Mouse (Mus musculus): ENCODE data around the gene Gsdma2. TPM values are rescaled to one million over a fixed set of nuclear protein-coding genes. Genes with fewer than 3 reads are reported as not detected.

The Gsdma2 gene
- polyA plus RNA-seq, 1 experiment from 2014 or later, result not detected

DNA sequence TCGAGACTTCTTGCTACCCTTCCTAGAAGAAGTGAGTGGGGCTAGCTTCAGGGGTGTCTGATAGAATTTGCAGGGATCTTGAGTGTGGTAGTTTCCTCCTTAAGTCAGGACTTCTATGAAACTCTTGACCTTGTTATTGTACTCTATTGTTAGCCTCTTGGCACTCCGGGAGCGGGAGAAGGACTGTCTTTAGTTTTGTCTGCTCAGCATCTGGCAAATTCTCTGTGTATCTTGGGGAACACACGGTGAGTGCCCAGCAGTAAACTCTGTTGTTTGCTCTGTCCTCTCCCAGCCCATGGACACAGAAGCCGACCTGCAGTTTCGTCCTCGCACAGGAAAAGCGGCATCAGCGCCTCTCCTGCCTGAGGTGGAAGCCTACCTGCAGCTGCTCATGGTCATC, 39.1 kb downstream of the Gsdma2 start:
- no peak overlapping the region for H3K4me3 ChIP-seq (ENCODE audit: low read depth, low read length)
- WGBS, result 93% methylated on average over 9 of the region's 9 CpGs
- H3K4me2 ChIP-seq (ENCODE audit: low read depth, low read length, severe bottlenecking), result no peak overlapping the region
- DNase-seq (ENCODE audit: low spot score) (no peak), ATAC-seq (replicated peaks; ENCODE audit: low FRiP score) (no peak)
- H3K27me3 ChIP-seq (ENCODE audit: control insufficient read depth, insufficient read depth, low read length), result no peaks in the 10 kb centered on the region
- peaks cover 5% of the 10 kb centered on the region; the same call in 1 of the 2 replicates for H3K4me1 ChIP-seq (replicated peaks; ENCODE audit: control insufficient read depth, insufficient read depth, low read length)
- no peak overlapping the region for H3K9ac ChIP-seq (ENCODE audit: low read length)
- H3K9me3 ChIP-seq (ENCODE audit: control insufficient read depth, low read length), result no peaks in the 10 kb centered on the region
- H3K27ac ChIP-seq (ENCODE audit: low read depth, low read length), result no peak overlapping the region
- peaks cover 2% of the 10 kb centered on the region; the same call in 1 of the 2 replicates for H3K36me3 ChIP-seq (ENCODE audit: control insufficient read depth, insufficient read depth, low read length)

DNA sequence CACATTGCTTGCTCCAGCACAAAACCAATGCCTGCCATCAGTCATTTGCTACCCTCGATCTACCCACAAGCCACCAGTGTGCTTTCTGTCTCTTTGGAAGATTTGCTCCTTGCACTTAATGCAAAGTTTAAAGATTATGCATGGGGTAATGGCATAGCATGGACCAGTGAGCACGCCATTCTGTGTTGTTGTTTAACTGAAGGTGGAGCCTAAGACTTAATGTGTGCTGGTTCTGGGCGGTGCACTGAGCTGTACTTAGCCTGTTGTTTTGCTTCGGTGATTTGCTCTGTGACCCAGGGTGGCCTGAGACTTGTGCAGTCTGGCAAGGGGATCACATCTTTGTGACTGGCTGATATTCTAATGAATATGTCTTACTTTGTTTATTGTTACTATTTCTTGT, 40.4 kb downstream of the Gsdma2 start:
- H3K9me3 ChIP-seq (ENCODE audit: control insufficient read depth, low read length), result no peaks in the 10 kb centered on the region
- no peak for DNase-seq (ENCODE audit: low spot score)
- 89% methylated on average over 4 of the region's 4 CpGs for WGBS

DNA sequence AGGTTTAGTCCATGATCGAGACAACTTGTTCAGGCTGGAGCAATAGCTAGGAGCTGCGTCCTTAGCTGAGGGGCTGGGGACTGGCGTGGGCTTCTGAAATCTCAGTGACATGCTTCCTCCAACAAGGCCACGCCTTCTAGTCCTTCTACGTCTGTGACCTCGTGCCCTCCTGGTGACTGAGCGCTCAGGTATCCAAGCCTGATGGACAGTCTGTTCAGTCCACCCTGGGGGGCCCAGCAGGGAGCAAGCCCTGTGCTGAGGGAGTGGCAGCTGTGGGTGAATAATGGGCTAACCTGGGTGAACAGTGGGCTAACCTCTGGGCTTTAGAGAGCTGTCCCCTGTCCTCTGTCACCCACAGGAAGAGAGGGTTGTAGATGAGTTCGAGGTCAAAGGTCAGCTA, 41.5 kb downstream of the Gsdma2 start:
- ATAC-seq (replicated peaks; ENCODE audit: low FRiP score) (no peak), DNase-seq (ENCODE audit: low spot score) (no peak)
- WGBS, result 96% methylated on average over 8 of the region's 8 CpGs
- H3K9ac ChIP-seq (ENCODE audit: low read length), result no peak overlapping the region
- peaks cover 11% of the 10 kb centered on the region for H3K36me3 ChIP-seq (ENCODE audit: control insufficient read depth, insufficient read depth, low read length)
- no peaks in the 10 kb centered on the region for H3K27me3 ChIP-seq (ENCODE audit: control insufficient read depth, insufficient read depth, low read length)
- peaks cover 5% of the 10 kb centered on the region; the same call in 1 of the 2 replicates for H3K4me1 ChIP-seq (replicated peaks; ENCODE audit: control insufficient read depth, insufficient read depth, low read length)
- H3K9me3 ChIP-seq (ENCODE audit: control insufficient read depth, low read length), result no peaks in the 10 kb centered on the region
- H3K4me3 ChIP-seq (ENCODE audit: low read depth, low read length), result no peak overlapping the region
- no peak overlapping the region for H3K4me2 ChIP-seq (ENCODE audit: low read depth, low read length, severe bottlenecking)
- H3K27ac ChIP-seq (ENCODE audit: low read depth, low read length), result no peak overlapping the region

More for the DNA sequence above, 40.4 kb downstream of the Gsdma2 start:
- no peak overlapping the region for H3K27ac ChIP-seq (ENCODE audit: low read depth, low read length)
- H3K9ac ChIP-seq (ENCODE audit: low read length), result no peak overlapping the region
- H3K4me3 ChIP-seq (ENCODE audit: low read depth, low read length), result no peak overlapping the region
- peaks cover 5% of the 10 kb centered on the region; the same call in 1 of the 2 replicates for H3K4me1 ChIP-seq (replicated peaks; ENCODE audit: control insufficient read depth, insufficient read depth, low read length)
- H3K4me2 ChIP-seq (ENCODE audit: low read depth, low read length, severe bottlenecking), result no peak overlapping the region
- H3K27me3 ChIP-seq (ENCODE audit: control insufficient read depth, insufficient read depth, low read length), result no peaks in the 10 kb centered on the region
- peaks cover 11% of the 10 kb centered on the region for H3K36me3 ChIP-seq (ENCODE audit: control insufficient read depth, insufficient read depth, low read length)
- no peak for ATAC-seq (replicated peaks; ENCODE audit: low FRiP score)

DNA sequence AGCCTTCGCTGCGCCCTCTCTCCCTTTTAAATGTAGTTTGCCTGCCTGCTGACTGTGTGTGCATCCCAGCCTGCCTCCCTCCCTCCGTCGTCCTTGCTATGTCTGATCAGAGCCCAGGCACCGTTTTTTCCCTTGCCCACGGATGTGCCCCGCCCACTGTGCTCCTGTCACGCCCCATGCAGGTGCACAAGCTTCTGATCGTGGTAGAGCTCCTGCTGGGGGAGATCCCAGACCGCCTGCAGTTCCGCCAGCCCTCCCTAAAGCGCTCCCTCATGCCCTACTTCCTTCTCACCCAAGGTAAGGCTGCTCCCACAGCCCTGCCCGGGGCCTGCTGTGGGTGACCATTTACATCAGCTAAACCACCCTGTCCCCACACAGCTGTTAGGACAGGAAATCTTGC, 46.6 kb downstream of the Gsdma2 start:
- H3K9me3 ChIP-seq (ENCODE audit: control insufficient read depth, low read length), result no peaks in the 10 kb centered on the region
- H3K27ac ChIP-seq (ENCODE audit: low read depth, low read length), result no peak overlapping the region
- H3K36me3 ChIP-seq (ENCODE audit: control insufficient read depth, insufficient read depth, low read length), result peaks cover 27% of the 10 kb centered on the region
- H3K4me2 ChIP-seq (ENCODE audit: low read depth, low read length, severe bottlenecking), result no peak overlapping the region
- ATAC-seq (replicated peaks; ENCODE audit: low FRiP score), result no peak
- no peak overlapping the region for H3K4me3 ChIP-seq (ENCODE audit: low read depth, low read length)
- H3K27me3 ChIP-seq (ENCODE audit: control insufficient read depth, insufficient read depth, low read length), result no peaks in the 10 kb centered on the region
- H3K9ac ChIP-seq (ENCODE audit: low read length), result no peak overlapping the region
- DNase-seq (ENCODE audit: low spot score), result no peak
- no peaks in the 10 kb centered on the region for H3K4me1 ChIP-seq (replicated peaks; ENCODE audit: control insufficient read depth, insufficient read depth, low read length)
- 82% methylated on average over 13 of the region's 13 CpGs for WGBS

DNA sequence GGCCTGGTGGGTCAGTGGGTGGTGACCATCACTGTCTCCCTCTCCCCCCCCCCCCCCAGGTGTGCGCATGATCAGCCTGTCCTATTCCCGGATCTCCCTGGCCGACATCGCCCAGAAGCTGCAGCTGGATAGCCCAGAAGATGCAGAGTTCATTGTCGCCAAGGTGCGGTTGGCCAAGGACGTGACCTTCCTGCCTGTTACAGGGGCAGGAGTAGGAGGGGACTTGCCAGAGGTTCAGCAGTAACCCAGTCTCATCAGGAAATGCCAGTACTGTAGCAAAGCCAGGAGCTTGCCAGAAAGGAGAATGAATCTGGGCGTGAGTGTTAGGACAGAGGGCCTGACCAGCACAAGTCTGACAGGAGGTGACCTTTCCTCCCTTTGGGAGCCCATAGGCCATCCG, 47.2 kb downstream of the Gsdma2 start:
- DNase-seq (ENCODE audit: low spot score) (no peak), ATAC-seq (replicated peaks; ENCODE audit: low FRiP score) (no peak)
- Histone ChIP-seq H3K4me1 (replicated peaks; ENCODE audit: control insufficient read depth, insufficient read depth, low read length) (no peaks in the 10 kb centered on the region), H3K36me3 (ENCODE audit: control insufficient read depth, insufficient read depth, low read length) (peaks cover 27% of the 10 kb centered on the region), H3K9ac (ENCODE audit: low read length) (no peak overlapping the region), H3K4me3 (ENCODE audit: low read depth, low read length) (no peak overlapping the region), H3K27me3 (ENCODE audit: control insufficient read depth, insufficient read depth, low read length) (no peaks in the 10 kb centered on the region), H3K9me3 (ENCODE audit: control insufficient read depth, low read length) (no peaks in the 10 kb centered on the region), H3K27ac (ENCODE audit: low read depth, low read length) (no peak overlapping the region), H3K4me2 (ENCODE audit: low read depth, low read length, severe bottlenecking) (no peak overlapping the region)
- WGBS, result 91% methylated on average over 9 of the region's 9 CpGs

DNA sequence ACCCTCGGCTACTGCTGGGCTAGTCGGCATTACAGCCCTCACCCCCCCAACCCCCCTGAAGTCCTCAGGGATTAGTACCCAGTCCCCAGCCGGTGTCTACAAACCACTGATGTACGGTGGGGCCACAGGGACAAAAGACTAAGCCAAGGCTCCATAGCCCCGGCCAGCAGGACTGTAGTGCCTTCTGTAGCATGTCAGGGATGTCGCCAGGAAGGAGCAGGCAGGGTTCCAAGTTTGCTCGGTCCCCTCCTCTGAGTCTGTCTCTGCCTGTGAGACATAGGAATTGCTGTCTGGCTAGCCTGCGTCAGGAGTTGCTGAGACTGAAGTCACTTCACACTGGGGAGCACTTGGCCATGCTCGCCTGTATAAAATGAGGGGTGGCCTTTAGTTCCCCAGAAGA, 47.7 kb downstream of the Gsdma2 start:
- H3K4me2 ChIP-seq (ENCODE audit: low read depth, low read length, severe bottlenecking), result no peak overlapping the region
- H3K36me3 ChIP-seq (ENCODE audit: control insufficient read depth, insufficient read depth, low read length), result peaks cover 27% of the 10 kb centered on the region
- no peaks in the 10 kb centered on the region for H3K27me3 ChIP-seq (ENCODE audit: control insufficient read depth, insufficient read depth, low read length)
- no peak overlapping the region for H3K9ac ChIP-seq (ENCODE audit: low read length)
- DNase-seq (ENCODE audit: low spot score) (no peak), ATAC-seq (replicated peaks; ENCODE audit: low FRiP score) (no peak)
- no peak overlapping the region for H3K4me3 ChIP-seq (ENCODE audit: low read depth, low read length)
- no peaks in the 10 kb centered on the region for H3K9me3 ChIP-seq (ENCODE audit: control insufficient read depth, low read length)
- no peaks in the 10 kb centered on the region for H3K4me1 ChIP-seq (replicated peaks; ENCODE audit: control insufficient read depth, insufficient read depth, low read length)
- H3K27ac ChIP-seq (ENCODE audit: low read depth, low read length), result no peak overlapping the region
- WGBS, result 83% methylated on average over 9 of the region's 9 CpGs

DNA sequence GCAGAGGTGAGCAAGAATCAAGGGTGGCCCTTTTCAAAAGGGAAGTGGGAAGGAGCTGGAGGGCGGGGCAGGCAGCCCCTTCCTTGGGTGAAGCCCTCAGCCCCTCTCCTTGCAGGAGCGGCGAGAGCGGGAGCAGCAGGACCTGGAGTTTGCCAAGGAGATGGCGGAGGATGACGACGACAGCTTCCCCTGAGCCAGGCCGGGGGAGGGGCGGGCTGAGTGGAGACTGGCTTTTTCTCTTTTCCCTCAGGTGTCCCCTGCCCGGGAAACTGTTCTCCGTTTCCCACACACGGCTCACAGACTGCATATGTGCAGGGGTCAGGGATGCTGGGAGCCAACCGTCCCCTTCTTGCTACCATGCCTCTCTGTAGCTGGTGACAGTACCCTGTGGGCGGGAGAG, 48.8 kb downstream of the Gsdma2 start:
- Histone ChIP-seq H3K4me1 (replicated peaks; ENCODE audit: control insufficient read depth, insufficient read depth, low read length) (no peaks in the 10 kb centered on the region), H3K4me2 (ENCODE audit: low read depth, low read length, severe bottlenecking) (no peak overlapping the region), H3K36me3 (ENCODE audit: control insufficient read depth, insufficient read depth, low read length) (peaks cover 27% of the 10 kb centered on the region), H3K4me3 (ENCODE audit: low read depth, low read length) (no peak overlapping the region), H3K27ac (ENCODE audit: low read depth, low read length) (no peak overlapping the region), H3K27me3 (ENCODE audit: control insufficient read depth, insufficient read depth, low read length) (no peaks in the 10 kb centered on the region), H3K9ac (ENCODE audit: low read length) (no peak overlapping the region), H3K9me3 (ENCODE audit: control insufficient read depth, low read length) (no peaks in the 10 kb centered on the region)
- WGBS, result 74% methylated on average over 14 of the region's 14 CpGs
- DNase-seq (ENCODE audit: low spot score) (no peak), ATAC-seq (replicated peaks; ENCODE audit: low FRiP score) (no peak)

DNA sequence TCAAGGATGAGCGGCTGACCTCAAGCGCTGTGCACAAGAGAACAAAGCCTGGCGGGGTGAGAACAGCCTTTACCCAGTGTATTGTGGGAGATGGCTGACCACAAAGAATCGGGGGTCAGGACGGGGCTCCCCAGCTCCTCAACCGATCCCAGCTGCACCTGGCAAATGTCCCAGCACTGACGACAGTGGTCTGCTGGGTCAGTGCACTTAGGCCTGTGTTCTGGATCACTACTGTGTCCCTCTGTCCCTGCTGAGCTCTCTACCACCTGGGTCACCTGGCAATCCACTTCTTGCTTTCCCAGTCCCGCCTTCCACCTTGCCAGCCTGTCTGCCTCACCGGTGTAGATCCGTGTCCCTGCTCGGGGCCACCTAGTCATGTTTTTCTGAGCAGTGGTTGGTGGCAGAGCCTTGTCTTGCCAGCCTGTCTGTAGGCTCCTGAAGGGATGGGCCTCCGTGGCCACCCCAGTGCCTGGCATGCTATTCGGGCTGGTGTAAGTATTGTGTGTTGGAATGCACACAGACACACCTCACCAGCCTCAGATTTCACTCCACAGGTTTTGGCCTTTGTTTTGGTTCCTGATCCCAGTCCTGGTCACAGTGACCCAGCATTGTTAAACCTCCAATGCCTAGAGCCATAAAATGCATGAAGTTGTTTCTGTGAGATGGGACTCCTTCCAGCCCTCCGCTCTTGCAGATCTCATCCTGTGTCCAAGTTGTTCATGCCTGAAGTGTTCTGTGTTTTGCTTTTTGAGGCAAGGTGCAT, 50.1 kb downstream of the Gsdma2 start:
- WGBS, result 90% methylated on average over 14 of the region's 14 CpGs
- no peak overlapping the region for H3K27ac ChIP-seq (ENCODE audit: low read depth, low read length)
- H3K36me3 ChIP-seq (ENCODE audit: control insufficient read depth, insufficient read depth, low read length), result peaks cover 17% of the 10 kb centered on the region
- no peak for DNase-seq (ENCODE audit: low spot score)
- no peak overlapping the region for H3K4me3 ChIP-seq (ENCODE audit: low read depth, low read length)
- H3K9ac ChIP-seq (ENCODE audit: low read length), result no peak overlapping the region
- no peak for ATAC-seq (replicated peaks; ENCODE audit: low FRiP score)
- H3K27me3 ChIP-seq (ENCODE audit: control insufficient read depth, insufficient read depth, low read length), result no peaks in the 10 kb centered on the region
- H3K4me1 ChIP-seq (replicated peaks; ENCODE audit: control insufficient read depth, insufficient read depth, low read length), result no peaks in the 10 kb centered on the region
- H3K4me2 ChIP-seq (ENCODE audit: low read depth, low read length, severe bottlenecking), result no peak overlapping the region
- H3K9me3 ChIP-seq (ENCODE audit: control insufficient read depth, low read length), result no peaks in the 10 kb centered on the region

DNA sequence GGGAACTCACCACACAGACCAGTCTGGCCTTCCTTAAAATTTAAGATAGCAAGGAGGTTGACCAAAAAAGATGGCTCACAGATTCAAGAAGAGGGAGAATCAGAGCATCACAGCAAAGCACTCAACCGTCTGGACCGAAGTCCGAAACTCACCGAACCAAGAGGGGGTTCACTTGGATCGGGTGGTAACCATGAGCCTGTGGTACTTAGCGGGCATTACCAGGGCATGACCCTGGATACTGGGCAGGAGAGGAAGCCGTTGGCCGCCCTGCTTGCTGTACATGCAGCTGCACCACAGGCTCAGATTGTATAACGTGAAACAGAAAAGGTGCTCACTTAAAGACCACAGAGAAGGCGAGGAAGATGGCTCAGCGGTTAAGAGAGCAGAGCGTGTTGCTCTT, 50.7 kb downstream of the Gsdma2 start:
- WGBS, result 94% methylated on average over 12 of the region's 12 CpGs
- Histone ChIP-seq H3K9ac (ENCODE audit: low read length) (no peak overlapping the region), H3K27me3 (ENCODE audit: control insufficient read depth, insufficient read depth, low read length) (no peaks in the 10 kb centered on the region), H3K4me2 (ENCODE audit: low read depth, low read length, severe bottlenecking) (no peak overlapping the region), H3K27ac (ENCODE audit: low read depth, low read length) (no peak overlapping the region), H3K4me1 (replicated peaks; ENCODE audit: control insufficient read depth, insufficient read depth, low read length) (no peaks in the 10 kb centered on the region), H3K9me3 (ENCODE audit: control insufficient read depth, low read length) (no peaks in the 10 kb centered on the region), H3K4me3 (ENCODE audit: low read depth, low read length) (no peak overlapping the region), H3K36me3 (ENCODE audit: control insufficient read depth, insufficient read depth, low read length) (peaks cover 16% of the 10 kb centered on the region)
- ATAC-seq (replicated peaks; ENCODE audit: low FRiP score), result no peak
- no peak for DNase-seq (ENCODE audit: low spot score)
